Comparison of ENCODE assay signal across 7 mouse cellular contexts in the genomic region with DNA sequence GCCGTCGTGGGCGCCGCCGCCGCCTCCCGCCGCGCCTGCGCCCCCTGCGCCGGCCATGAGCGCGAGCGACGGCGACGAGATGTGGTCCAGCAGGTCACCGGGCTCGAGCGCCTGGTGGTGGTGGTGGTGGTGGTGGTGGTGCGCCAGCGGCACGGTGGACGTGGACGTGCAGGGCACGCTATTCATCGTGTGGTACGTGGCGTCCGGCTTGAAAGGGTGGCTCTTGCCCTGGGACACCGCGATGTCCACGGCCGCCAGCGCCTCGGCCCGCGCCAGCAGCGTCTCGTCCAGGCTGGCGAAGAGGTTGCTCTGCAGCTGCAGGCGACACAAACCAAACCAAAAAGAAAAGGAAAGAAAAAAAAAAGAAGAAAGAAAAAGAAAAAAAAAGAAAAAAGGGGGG. TPM values are rescaled to one million over a fixed set of nuclear protein-coding genes. Genes with fewer than 3 reads are reported as not detected.
DNase-seq lines count a peak whose midpoint lies in the region; ATAC-seq and TF ChIP-seq lines count a peak whose summit lies in the region.

No protein-coding gene starts in this region.

- no peak overlapping the region; the same call in 1 of the 2 replicates for H3K4me2 ChIP-seq in forebrain, embryonic 16.5 days (ENCODE audit: low read length)
- 0 out of 2 replicates have a peak overlapping the region, but pooled peaks have one; percentile 11 for H3K4me2 ChIP-seq in liver, embryonic 14.5 days (ENCODE audit: low read depth)

- H3K27me3 ChIP-seq in forebrain, embryonic 16.5 days (replicated peaks; ENCODE audit: control insufficient read depth, insufficient read depth, low read length) = peaks cover 72% of the 10 kb centered on the region
- peaks cover 95% of the 10 kb centered on the region for H3K27me3 ChIP-seq in liver, embryonic 14.5 days (ENCODE audit: control insufficient read depth, insufficient read depth, low read length)

- H3K36me3 ChIP-seq in forebrain, embryonic 16.5 days (ENCODE audit: control insufficient read depth, insufficient read depth) = no peaks in the 10 kb centered on the region
- no peaks in the 10 kb centered on the region for H3K36me3 ChIP-seq in liver, embryonic 14.5 days (replicated peaks; ENCODE audit: control insufficient read depth, insufficient read depth, low read depth)

- no peak overlapping the region for H3K27ac ChIP-seq in forebrain, embryonic 16.5 days (ENCODE audit: low read length)
- H3K27ac ChIP-seq in liver, embryonic 14.5 days = no peak overlapping the region

- peaks cover 27% of the 10 kb centered on the region for H3K4me1 ChIP-seq in forebrain, embryonic 16.5 days (replicated peaks; ENCODE audit: control insufficient read depth, insufficient read depth, low read length)
- no peaks in the 10 kb centered on the region for H3K4me1 ChIP-seq in liver, embryonic 14.5 days (replicated peaks; ENCODE audit: control insufficient read depth in 2 of 2, insufficient read depth in 2 of 2, low read length in 1 of 2)

- TF ChIP-seq EP300 in liver, embryonic 14.5 days (IDR thresholded peaks at IDR 0.05; ENCODE audit: low read depth) = no peak

- under 1% methylated on average over 25 of the region's 43 CpGs for WGBS in forebrain, embryonic 16.5 days
- WGBS in liver, embryonic 14.5 days (ENCODE audit: insufficient replicate concordance) = under 1% methylated on average over 33 of the region's 43 CpGs

- no peaks in the 10 kb centered on the region for H3K9me3 ChIP-seq in forebrain, embryonic 16.5 days (ENCODE audit: control insufficient read depth, low read length)
- H3K9me3 ChIP-seq in liver, embryonic 14.5 days (ENCODE audit: control insufficient read depth, low read length) = no peaks in the 10 kb centered on the region

- H3K4me3 ChIP-seq in forebrain, embryonic 16.5 days (replicated peaks; ENCODE audit: low read length) = peak overlapping the region; percentile 5; the same call in 1 of the 2 replicates
- peak overlapping the region in 1 of 2 experiments; percentile 50; a peak in 1 of 4 replicates for H3K4me3 ChIP-seq in liver, embryonic 14.5 days (ENCODE audit: insufficient read depth in 1 of 2, low read depth in 2 of 2, low read length in 2 of 2)

- no peak overlapping the region for H3K9ac ChIP-seq in forebrain, embryonic 16.5 days (replicated peaks; ENCODE audit: low read depth, low read length)
- H3K9ac ChIP-seq in liver, embryonic 14.5 days (replicated peaks) = no peak overlapping the region

- ATAC-seq in forebrain, embryonic 16.5 days = no peak
- ATAC-seq in liver, embryonic 14.5 days (ENCODE audit: insufficient read depth) = no peak

- DNase-seq in thymus, postnatal 14 days = peak; percentile 8
- DNase-seq in thymus, postnatal 25 days = no peak
- no peak for DNase-seq in liver, embryonic 14.5 days (ENCODE audit: low read depth in 3 of 3, low spot score in 3 of 3)
- no peak for DNase-seq in natural killer cell, adult 2 months (ENCODE audit: low spot score in 2 of 2)
- no peak for DNase-seq in right cerebral cortex, postnatal 36 days (ENCODE audit: low spot score in 2 of 2)
- DNase-seq in kidney, adult 18-20 months = no peak

- no peak for TF ChIP-seq CTCF in liver, embryonic 14.5 days (IDR thresholded peaks at IDR 0.05; ENCODE audit: low read depth)

RNA-seq across cellular contexts. Expression of a gene that starts 1.2 kb away (rescaled TPM):
- polyA plus RNA-seq in forebrain, embryonic 16.5 days (2015; fragmentation: Nextera tagmentation; extraction: Ambion mirVana) = 1.1 and 1.8 TPM in 2 replicates
- 0.02 TPM in 1 of 2 replicates, not detected in the other for polyA plus RNA-seq in liver, embryonic 14.5 days (2012; rRNA removed)
- polyA plus RNA-seq in liver, embryonic 14.5 days (2014; fragmentation: Nextera tagmentation; extraction: Ambion mirVana) = not detected in 2 replicates

RNA-seq across cellular contexts. Expression of a gene that starts 55.9 kb away (rescaled TPM):
- 31.5 TPM in 2 replicates for polyA plus RNA-seq in forebrain, embryonic 16.5 days (2015; fragmentation: Nextera tagmentation; extraction: Ambion mirVana)
- polyA plus RNA-seq in liver, embryonic 14.5 days (2012; rRNA removed) = 2.1 and 3.1 TPM in 2 replicates
- 4.0 and 5.3 TPM in 2 replicates for polyA plus RNA-seq in liver, embryonic 14.5 days (2014; fragmentation: Nextera tagmentation; extraction: Ambion mirVana)
